8 mouse cellular contexts compared by ENCODE assay signal in genomic region chr2:77945596-77946485, GRCm38 (mm10). TPM values are rescaled to one million over a fixed set of nuclear protein-coding genes. Genes with fewer than 3 reads are reported as not detected.
A peak's percentile ranks its signal among the peaks of the same experiment; 100 is the strongest.
DNase-seq lines count a peak whose midpoint lies in the region; ATAC-seq and TF ChIP-seq lines count a peak whose summit lies in the region.

TSS of gene Cwc22 (minus strand) at chr2:77946375.

- peaks cover 16% of the 10 kb centered on the region for H3K4me1 ChIP-seq in G1E (ENCODE audit: insufficient read depth, low read depth, low read length)
- H3K4me1 ChIP-seq in forebrain, embryonic 16.5 days (replicated peaks; ENCODE audit: control insufficient read depth, insufficient read depth, low read length): peaks cover 13% of the 10 kb centered on the region
- peaks cover 7% of the 10 kb centered on the region; the same call in 1 of the 2 replicates for H3K4me1 ChIP-seq in lung, embryonic 14.5 days (ENCODE audit: insufficient read depth)
- H3K4me1 ChIP-seq in olfactory bulb, adult 2 months (ENCODE audit: control insufficient read depth, insufficient read depth, low read length): no peaks in the 10 kb centered on the region
- peaks cover 3% of the 10 kb centered on the region for H3K4me1 ChIP-seq in thymus, adult 2 months (replicated peaks; ENCODE audit: control insufficient read depth, insufficient read depth, low read length)

- no peaks in the 10 kb centered on the region for H3K9me3 ChIP-seq in G1E (replicated peaks)
- H3K9me3 ChIP-seq in forebrain, embryonic 16.5 days (ENCODE audit: control insufficient read depth, low read length): no peaks in the 10 kb centered on the region
- H3K9me3 ChIP-seq in lung, embryonic 14.5 days (ENCODE audit: low read depth, low read length): no peaks in the 10 kb centered on the region

- WGBS in forebrain, embryonic 16.5 days: under 1% methylated on average over 55 of the region's 55 CpGs
- under 1% methylated on average over 55 of the region's 55 CpGs for WGBS in lung, embryonic 14.5 days
- under 1% methylated on average over 55 of the region's 55 CpGs for WGBS in olfactory bulb, adult 2 months
- WGBS in thymus, adult 2 months: under 1% methylated on average over 55 of the region's 55 CpGs

- no peak for TF ChIP-seq CTCF in G1E (IDR thresholded peaks at IDR 0.05; ENCODE audit: low read depth, low read length)
- TF ChIP-seq CTCF in layer of hippocampus, adult 2 months (conservative IDR thresholded peaks at IDR 0.05): no peak
- TF ChIP-seq CTCF in lung, embryonic 14.5 days (IDR thresholded peaks at IDR 0.05; ENCODE audit: low read depth): no peak
- no peak for TF ChIP-seq CTCF in olfactory bulb, adult 2 months (IDR thresholded peaks at IDR 0.05; ENCODE audit: insufficient read depth, low read depth, low read length)
- TF ChIP-seq CTCF in thymus, adult 2 months (IDR thresholded peaks at IDR 0.05; ENCODE audit: borderline replicate concordance, control insufficient read depth, extremely low read depth, insufficient read depth, low read length, poor library complexity): no peak

- H3K36me3 ChIP-seq in G1E (replicated peaks): peaks cover 22% of the 10 kb centered on the region
- H3K36me3 ChIP-seq in forebrain, embryonic 16.5 days (ENCODE audit: control insufficient read depth, insufficient read depth): no peaks in the 10 kb centered on the region
- H3K36me3 ChIP-seq in lung, embryonic 14.5 days (ENCODE audit: insufficient read depth): no peaks in the 10 kb centered on the region
- H3K36me3 ChIP-seq in thymus, adult 2 months (ENCODE audit: control insufficient read depth, insufficient read depth, low read length): no peaks in the 10 kb centered on the region

- H3K4me3 ChIP-seq in G1E (ENCODE audit: low read depth, low read length): peak within 1 kb of the TSS; percentile 90
- peak within 1 kb of the TSS; percentile 83 for H3K4me3 ChIP-seq in forebrain, embryonic 16.5 days (replicated peaks; ENCODE audit: low read length)
- H3K4me3 ChIP-seq in layer of hippocampus, adult 2 months: peak within 1 kb of the TSS; percentile 84
- H3K4me3 ChIP-seq in lung, embryonic 14.5 days (ENCODE audit: low read depth, low read length): peak within 1 kb of the TSS; percentile 66
- peak within 1 kb of the TSS; percentile 68 for H3K4me3 ChIP-seq in olfactory bulb, adult 2 months (ENCODE audit: insufficient read depth, low read depth, low read length)
- H3K4me3 ChIP-seq in thymus, adult 2 months (ENCODE audit: control insufficient read depth, insufficient read depth, low read length): peak within 1 kb of the TSS; percentile 98

- peak; percentile 81 for ATAC-seq in G1E (ENCODE audit: extremely low read depth, insufficient number of reproducible peaks, low FRiP score, poor library complexity, severe bottlenecking)
- ATAC-seq in forebrain, embryonic 16.5 days: peak; percentile 95
- peak; percentile 92 for ATAC-seq in lung, embryonic 14.5 days (ENCODE audit: insufficient read depth)

- peak within 1 kb of the TSS; percentile 87 for H3K9ac ChIP-seq in forebrain, embryonic 16.5 days (replicated peaks; ENCODE audit: low read depth, low read length)
- peak within 1 kb of the TSS; percentile 88 for H3K9ac ChIP-seq in lung, embryonic 14.5 days

- H3K27me3 ChIP-seq in G1E (ENCODE audit: insufficient read depth, low read length): no peaks in the 10 kb centered on the region
- H3K27me3 ChIP-seq in forebrain, embryonic 16.5 days (replicated peaks; ENCODE audit: control insufficient read depth, insufficient read depth, low read length): no peaks in the 10 kb centered on the region
- no peaks in the 10 kb centered on the region for H3K27me3 ChIP-seq in lung, embryonic 14.5 days (ENCODE audit: insufficient read depth, low read length)
- no peaks in the 10 kb centered on the region for H3K27me3 ChIP-seq in thymus, adult 2 months (ENCODE audit: control insufficient read depth, insufficient read depth, low read length)

- intact Hi-C loops in heart, postnatal 36 days (cut with DNase I): no loop called here

- peak; percentile 41 for DNase-seq in G1E (ENCODE audit: low spot score)
- DNase-seq in cerebellum, adult 18-20 months: peak; percentile 94 to 95
- DNase-seq in heart, postnatal 36 days: peak; percentile 87 to 93
- DNase-seq in layer of hippocampus, adult 2 months (ENCODE audit: low spot score in 2 of 2): peak; percentile 92
- peak; percentile 98 for DNase-seq in lung, embryonic 14.5 days
- DNase-seq in thymus, adult 2 months: peak; percentile 90

- peak within 1 kb of the TSS; percentile 38; the same call in 1 of the 2 replicates for H3K27ac ChIP-seq in forebrain, embryonic 16.5 days (ENCODE audit: low read length)
- peak within 1 kb of the TSS; percentile 98 for H3K27ac ChIP-seq in layer of hippocampus, adult 2 months
- H3K27ac ChIP-seq in lung, embryonic 14.5 days (ENCODE audit: low read depth): peak within 1 kb of the TSS; percentile 59; the same call in 1 of the 2 replicates
- H3K27ac ChIP-seq in olfactory bulb, adult 2 months (ENCODE audit: insufficient read depth, low read depth, low read length): peak within 1 kb of the TSS; percentile 70
- no peak within 1 kb of the TSS for H3K27ac ChIP-seq in thymus, adult 2 months (ENCODE audit: control insufficient read depth, insufficient read depth, low read length)

- no peak for TF ChIP-seq POLR2A in olfactory bulb, adult 2 months (IDR thresholded peaks at IDR 0.05; ENCODE audit: insufficient read depth, low read depth, low read length)
- TF ChIP-seq POLR2A in thymus, adult 2 months (IDR thresholded peaks at IDR 0.05; ENCODE audit: control insufficient read depth, extremely low read depth, insufficient read depth, low read length, poor library complexity): no peak

- H3K4me2 ChIP-seq in forebrain, embryonic 16.5 days (ENCODE audit: low read length): peak within 1 kb of the TSS; percentile 92
- H3K4me2 ChIP-seq in lung, embryonic 14.5 days: peak within 1 kb of the TSS; percentile 88

RNA-seq across cellular contexts. Expression of gene Cwc22, which starts in this region (rescaled TPM):
- 84.4 and 88.6 TPM in 2 replicates for total RNA-seq in G1E (2014; fragmentation: Nextera tagmentation)
- total RNA-seq in G1E (2017): 84.3 and 106 TPM in 2 replicates
- polyA plus RNA-seq in G1E (2012): 21.4 and 22.5 TPM in 2 replicates
- 27.4 and 29.7 TPM in 2 replicates for polyA plus RNA-seq in forebrain, embryonic 16.5 days (2015; fragmentation: Nextera tagmentation; extraction: Ambion mirVana)
- 10 to 100 TPM; 16.3 to 17.4 TPM for total RNA-seq in heart, postnatal 36 days (2021)
- total RNA-seq in layer of hippocampus, adult 2 months (2021): 10 to 100 TPM; 26.7 to 29.7 TPM
- 37.3 and 38.0 TPM in 2 replicates for polyA plus RNA-seq in lung, embryonic 14.5 days (2014; fragmentation: Nextera tagmentation; extraction: Ambion mirVana)
- not detected in 2 replicates for polyA plus RNA-seq in olfactory bulb, adult 2 months (2012; ENCODE audit: insufficient read depth, insufficient read length, low replicate concordance, missing spikeins)
- polyA plus RNA-seq in thymus, adult 2 months (2012; rRNA removed): 6.0 and 6.7 TPM in 2 replicates

Comparison
In these comparisons a context has a peak if more than half of its experiments do, and no peak if none do; other contexts are left out.
1. DNase-seq: peak in every context shown above with its lines; median percentile 98 in lung, embryonic 14.5 days; 94 in cerebellum, adult 18-20 months; 92 in layer of hippocampus, adult 2 months; 90 in heart, postnatal 36 days; 90 in thymus, adult 2 months; 41 in G1E.